Comparison of ENCODE assay signal across 30 mouse cellular contexts in genomic region chr3:6504136-6504535, GRCm38 (mm10).
DNase-seq lines count a peak whose midpoint lies in the region; ATAC-seq lines count a peak whose summit lies in the region.
"Had no signal": no experiment of that assay in that cellular context is flagged by ENCODE, and none has a peak within 500 bp of the region (broad histone marks: within the 10 kb centered on the region; RNA-seq: fewer than 3 reads in every experiment).

No protein-coding gene starts in this region.

- H3K9me3 ChIP-seq in kidney, embryonic 16.5 days (ENCODE audit: low read length) = no peaks in the 10 kb centered on the region
- H3K9me3 ChIP-seq: embryonic facial prominence, embryonic 10.5 days; embryonic facial prominence, embryonic 13.5 days; forebrain, embryonic 12.5 days; forebrain, embryonic 15.5 days; G1E; heart, embryonic 10.5 days; heart, embryonic 13.5 days had no signal

- H3K4me1 ChIP-seq in kidney, embryonic 16.5 days (ENCODE audit: insufficient read depth, low read length) = no peaks in the 10 kb centered on the region
- H3K4me1 ChIP-seq: embryonic facial prominence, embryonic 10.5 days; embryonic facial prominence, embryonic 13.5 days; forebrain, embryonic 12.5 days; forebrain, embryonic 15.5 days; heart, embryonic 10.5 days; heart, embryonic 13.5 days had no signal

- H3K9ac ChIP-seq in kidney, embryonic 16.5 days (replicated peaks; ENCODE audit: low read length) = no peak overlapping the region
- H3K9ac ChIP-seq: embryonic facial prominence, embryonic 13.5 days; forebrain, embryonic 12.5 days; forebrain, embryonic 15.5 days; heart, embryonic 13.5 days; hindbrain, embryonic 14.5 days had no signal

- no peak overlapping the region for H3K4me2 ChIP-seq in kidney, embryonic 16.5 days (replicated peaks; ENCODE audit: low read depth, low read length)
- H3K4me2 ChIP-seq: embryonic facial prominence, embryonic 13.5 days; forebrain, embryonic 12.5 days; forebrain, embryonic 15.5 days; heart, embryonic 13.5 days; hindbrain, embryonic 14.5 days had no signal

- H3K27me3 ChIP-seq in kidney, embryonic 16.5 days (ENCODE audit: insufficient read depth, low read length) = no peaks in the 10 kb centered on the region
- H3K27me3 ChIP-seq: CH12.LX; embryonic facial prominence, embryonic 13.5 days; forebrain, embryonic 12.5 days; forebrain, embryonic 15.5 days; heart, embryonic 13.5 days had no signal

- no peak; the same call in 1 of the 2 replicates for ATAC-seq in kidney, embryonic 16.5 days (ENCODE audit: low FRiP score, low TSS enrichment)
- ATAC-seq: activated CD4-positive, CD25-positive, alpha-beta regulatory T cell, adult 4 months; forebrain, embryonic 15.5 days; hindbrain, postnatal 0 days had no signal

- peak; percentile 4 for DNase-seq in kidney, adult 18-20 months
- no peak for DNase-seq in kidney, postnatal 14 days
- peak; percentile 81 for DNase-seq in kidney, adult 9 months
- peak; percentile 27 to 54 for DNase-seq in kidney, postnatal 36 days
- no peak for DNase-seq in gastrocnemius, postnatal 25 days
- DNase-seq: adrenal gland, adult 8-10 months; adrenal gland, postnatal 25 days; B cell, adult 2 months; cerebellum, adult 11-12 months; cerebellum, adult 8-10 months; cerebellum, postnatal 10 days; cerebellum, postnatal 36 days; embryo, embryonic 11 days; gastrocnemius, postnatal 36 days; heart, adult 2 months; heart, postnatal 14 days; heart, postnatal 4 days had no signal

- H3K4me3 ChIP-seq in kidney, embryonic 16.5 days (ENCODE audit: low read length) = no peak overlapping the region
- H3K4me3 ChIP-seq: embryonic facial prominence, embryonic 10.5 days; embryonic facial prominence, embryonic 13.5 days; erythroblast, embryonic 14.5 days; forebrain, embryonic 12.5 days; forebrain, embryonic 15.5 days; heart, adult 2 months; heart, embryonic 10.5 days; heart, embryonic 13.5 days had no signal

- no peaks in the 10 kb centered on the region for H3K36me3 ChIP-seq in kidney, embryonic 16.5 days (ENCODE audit: insufficient read depth, low read length)
- H3K36me3 ChIP-seq: embryonic facial prominence, embryonic 10.5 days; embryonic facial prominence, embryonic 13.5 days; forebrain, embryonic 12.5 days; forebrain, embryonic 15.5 days; G1E; heart, embryonic 10.5 days; heart, embryonic 13.5 days had no signal

- WGBS in kidney, embryonic 16.5 days = 89% methylated on average over 1 of the region's 1 CpGs

- no peak overlapping the region for H3K27ac ChIP-seq in kidney, embryonic 16.5 days (ENCODE audit: low read length)
- H3K27ac ChIP-seq: embryonic facial prominence, embryonic 10.5 days; embryonic facial prominence, embryonic 13.5 days; forebrain, embryonic 12.5 days; forebrain, embryonic 15.5 days; heart, adult 2 months; heart, embryonic 10.5 days; heart, embryonic 13.5 days; hindbrain, embryonic 14.5 days; hindbrain, postnatal 0 days had no signal

Comparison
In these comparisons a context has a peak if more than half of its experiments do, and no peak if none do; other contexts are left out.
1. DNase-seq: peak in kidney, adult 18-20 months (single experiment), kidney, adult 9 months (single experiment) and kidney, postnatal 36 days (2 of 2); none in kidney, postnatal 14 days (single experiment) and gastrocnemius, postnatal 25 days (single experiment).